Mouse (Mus musculus) urinary bladder, adult 2 months (tissue): ENCODE measurements around the gene Zgrf1. TPM values are rescaled to one million over a fixed set of nuclear protein-coding genes. Genes with fewer than 3 reads are reported as not detected.
A peak's percentile ranks its signal among the peaks of the same experiment; 100 is the strongest.

Experiments
- DNase-seq: peaks from one replicate; pipeline ENCODE4 v3.0.0; 2022; ENCODE audit warnings: low spot score
- polyA plus RNA-seq: library from polyadenylated mRNA; depleted of rRNA; stranded (reverse); fragments of >200 nt; gene quantifications from 2 replicates; pipeline ENCODE4 v1.2.3, GENCODE M21; 2012; rRNA removed

Zgrf1 gene
- 2.1 and 2.9 TPM in 2 replicates for polyA plus RNA-seq

GRCm38 (mm10) chr3:127552973-127553719 lies at the start of gene Zgrf1, which contains the start of gene Larp7:
TSS of gene Zgrf1 (plus strand) at chr3:127553489.
TSS of gene Larp7 (minus strand) at chr3:127553349.
- peak; percentile 95 for DNase-seq

GRCm38 (mm10) chr3:127507878-127508783 lies 45.2 kb upstream of the Zgrf1 start:
- DNase-seq: no peak

- no peak for DNase-seq
Measured at GRCm38 (mm10) chr3:127511786-127512746, 41.2 kb upstream of the Zgrf1 start.

GRCm38 (mm10) chr3:127512794-127513335 lies 40.4 kb upstream of the Zgrf1 start:
- no peak for DNase-seq

GRCm38 (mm10) chr3:127513699-127514098 lies 39.6 kb upstream of the Zgrf1 start:
- DNase-seq: no peak

- DNase-seq: no peak
Measured at GRCm38 (mm10) chr3:127515251-127515650, 38.0 kb upstream of the Zgrf1 start.

- DNase-seq: no peak
Measured at GRCm38 (mm10) chr3:127520300-127520699, 33.0 kb upstream of the Zgrf1 start.

GRCm38 (mm10) chr3:127521156-127521555 lies 32.1 kb upstream of the Zgrf1 start:
- DNase-seq: no peak

GRCm38 (mm10) chr3:127525188-127525819 lies 28.0 kb upstream of the Zgrf1 start:
- DNase-seq: no peak

GRCm38 (mm10) chr3:127527465-127528034 lies 25.7 kb upstream of the Zgrf1 start:
- no peak for DNase-seq

GRCm38 (mm10) chr3:127529210-127529609 lies 24.1 kb upstream of the Zgrf1 start:
- no peak for DNase-seq

- DNase-seq: no peak
Measured at GRCm38 (mm10) chr3:127529824-127530223, 23.5 kb upstream of the Zgrf1 start.

GRCm38 (mm10) chr3:127530293-127530692 lies 23.0 kb upstream of the Zgrf1 start:
- no peak for DNase-seq

GRCm38 (mm10) chr3:127539193-127539592 lies 14.1 kb upstream of the Zgrf1 start:
- DNase-seq: no peak

- DNase-seq: no peak
Measured at GRCm38 (mm10) chr3:127543976-127544375, 9.3 kb upstream of the Zgrf1 start.

- no peak for DNase-seq
Measured at GRCm38 (mm10) chr3:127544610-127545121, 8.6 kb upstream of the Zgrf1 start.

GRCm38 (mm10) chr3:127547882-127548281 lies 5.4 kb upstream of the Zgrf1 start:
- DNase-seq: no peak

- DNase-seq: no peak
Measured at GRCm38 (mm10) chr3:127552434-127552972, 786 bp upstream of the Zgrf1 start.

- no peak for DNase-seq
Measured at GRCm38 (mm10) chr3:127553720-127554043, 393 bp downstream of the Zgrf1 start.

- DNase-seq: no peak
Measured at GRCm38 (mm10) chr3:127554723-127555122, 1.4 kb downstream of the Zgrf1 start.
